9 mouse cellular contexts compared by ENCODE assay signal in genomic region chr14:33246476-33246875, GRCm38 (mm10). TPM values are rescaled to one million over a fixed set of nuclear protein-coding genes. Genes with fewer than 3 reads are reported as not detected.
A peak's percentile ranks its signal among the peaks of the same experiment; 100 is the strongest.
DNase-seq lines count a peak whose midpoint lies in the region; ATAC-seq and TF ChIP-seq lines count a peak whose summit lies in the region.
"Had no signal": no experiment of that assay in that cellular context is flagged by ENCODE, and none has a peak within 500 bp of the region (broad histone marks: within the 10 kb centered on the region; RNA-seq: fewer than 3 reads in every experiment).

No protein-coding gene starts in this region.

- H3K27ac ChIP-seq in forebrain, postnatal 0 days (ENCODE audit: low read depth, low read length): no peak overlapping the region
- H3K27ac ChIP-seq in forebrain, embryonic 15.5 days (replicated peaks): no peak overlapping the region

- H3K4me1 ChIP-seq in forebrain, postnatal 0 days (ENCODE audit: insufficient read depth): peaks cover 10% of the 10 kb centered on the region; the same call in 1 of the 2 replicates
- peaks cover 14% of the 10 kb centered on the region for H3K4me1 ChIP-seq in forebrain, embryonic 15.5 days

- ATAC-seq in forebrain, postnatal 0 days: no peak
- ATAC-seq in forebrain, embryonic 15.5 days (replicated peaks): no peak
- no peak for ATAC-seq in megakaryocyte progenitor cell, adult 5-6 weeks (replicated peaks; ENCODE audit: poor library complexity)

- DNase-seq in forebrain, postnatal 0 days: no peak
- DNase-seq in right cerebral cortex, adult 18-20 months: peak; percentile 22
- DNase-seq in right cerebral cortex, postnatal 10 days (ENCODE audit: low spot score in 2 of 2): no peak
- DNase-seq in cerebellum, adult 18-20 months: peak; percentile 38 to 45
- DNase-seq in heart, adult 8-10 months (ENCODE audit: low spot score): peak; percentile 42
- peak; percentile 35 to 40 for DNase-seq in lung, adult 18-20 months

- no peaks in the 10 kb centered on the region for H3K9me3 ChIP-seq in forebrain, postnatal 0 days (ENCODE audit: low read length)
- H3K9me3 ChIP-seq in forebrain, embryonic 15.5 days: no peaks in the 10 kb centered on the region

- 34% methylated on average over 8 of the region's 8 CpGs for WGBS in forebrain, postnatal 0 days
- WGBS in forebrain, embryonic 15.5 days: 27% methylated on average over 8 of the region's 8 CpGs

- H3K9ac ChIP-seq in forebrain, postnatal 0 days: no peak overlapping the region
- H3K9ac ChIP-seq in forebrain, embryonic 15.5 days (replicated peaks): no peak overlapping the region

- peaks cover 5% of the 10 kb centered on the region; the same call in 1 of the 2 replicates for H3K27me3 ChIP-seq in forebrain, postnatal 0 days (ENCODE audit: insufficient read depth, low read length)
- 0 out of 2 replicates have a peak, but pooled peaks cover 10% of the 10 kb centered on the region for H3K27me3 ChIP-seq in forebrain, embryonic 15.5 days

- no peak overlapping the region for H3K4me2 ChIP-seq in forebrain, postnatal 0 days (ENCODE audit: low read depth)
- no peak overlapping the region for H3K4me2 ChIP-seq in forebrain, embryonic 15.5 days (replicated peaks)

- peak; percentile 31 for TF ChIP-seq CTCF in forebrain, postnatal 0 days (IDR thresholded peaks at IDR 0.05; ENCODE audit: low read depth)

- no peak overlapping the region for H3K4me3 ChIP-seq in forebrain, postnatal 0 days (ENCODE audit: low read depth, low read length)
- no peak overlapping the region for H3K4me3 ChIP-seq in forebrain, embryonic 15.5 days

- H3K36me3 ChIP-seq in forebrain, postnatal 0 days (ENCODE audit: insufficient read depth): no peaks in the 10 kb centered on the region
- no peaks in the 10 kb centered on the region for H3K36me3 ChIP-seq in forebrain, embryonic 15.5 days
- H3K36me3 ChIP-seq: G1E had no signal

RNA-seq across cellular contexts. Expression of gene Arhgap22, which starts 32.6 kb away (rescaled TPM):
- 1.8 and 3.3 TPM in 2 replicates for total RNA-seq in forebrain, postnatal 0 days (2014; rRNA removed)
- polyA plus RNA-seq in forebrain, postnatal 0 days (2015; fragmentation: Nextera tagmentation; extraction: Ambion mirVana): 2.2 and 3.9 TPM in 2 replicates
- polyA plus RNA-seq in forebrain, embryonic 15.5 days (2015; fragmentation: Nextera tagmentation; extraction: Ambion mirVana): 0.52 and 1.4 TPM in 2 replicates
- 1 to 10 TPM in 3 of 4 experiments, under 1 TPM in 1; 0.65 to 2.4 (median 1.2) TPM for total RNA-seq in heart, adult 8-10 months (2022)
- total RNA-seq in megakaryocyte progenitor cell, adult 5-6 weeks (2015): 0.22 and 0.35 TPM in 2 replicates
- 0.57 and 1.4 TPM in 2 replicates for total RNA-seq in megakaryocyte progenitor cell, adult 5-6 weeks (2017)
- polyA plus RNA-seq: G1E had no signal

Comparison
In these comparisons a context has a peak if more than half of its experiments do, and no peak if none do; other contexts are left out.
1. DNase-seq: peak in right cerebral cortex, adult 18-20 months (single experiment), cerebellum, adult 18-20 months (2 of 2), heart, adult 8-10 months (single experiment) and lung, adult 18-20 months (2 of 2); none in forebrain, postnatal 0 days (single experiment) and right cerebral cortex, postnatal 10 days (0 of 2).